Mouse (Mus musculus): ENCODE data around the gene Fh1. TPM values are rescaled to one million over a fixed set of nuclear protein-coding genes. Genes with fewer than 3 reads are reported as not detected.

Fh1 gene
- total RNA-seq, 2 experiments from 2014 or later: 241 to 256 TPM

DNA sequence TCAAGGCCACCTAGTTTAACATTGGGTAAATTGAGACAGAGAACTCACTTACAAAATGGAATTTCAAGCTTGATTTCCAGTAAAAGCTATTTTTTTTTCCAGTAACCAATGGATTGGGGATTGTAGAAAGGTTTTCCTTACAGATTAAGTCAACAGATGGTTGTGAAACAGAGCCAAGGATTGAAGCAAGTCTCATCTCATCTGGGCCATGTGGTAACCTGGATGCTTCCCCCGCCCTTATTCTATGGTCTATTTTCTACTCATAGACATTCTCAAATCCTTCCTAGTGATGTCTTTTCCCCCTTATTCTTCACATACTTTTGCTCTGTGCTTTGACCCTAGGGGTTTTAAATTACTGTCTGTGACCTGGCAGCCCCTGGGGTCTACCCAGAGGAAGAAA, 70.8 kb downstream of the Fh1 start:
- DNase-seq (ENCODE audit: low spot score): no peak

DNA sequence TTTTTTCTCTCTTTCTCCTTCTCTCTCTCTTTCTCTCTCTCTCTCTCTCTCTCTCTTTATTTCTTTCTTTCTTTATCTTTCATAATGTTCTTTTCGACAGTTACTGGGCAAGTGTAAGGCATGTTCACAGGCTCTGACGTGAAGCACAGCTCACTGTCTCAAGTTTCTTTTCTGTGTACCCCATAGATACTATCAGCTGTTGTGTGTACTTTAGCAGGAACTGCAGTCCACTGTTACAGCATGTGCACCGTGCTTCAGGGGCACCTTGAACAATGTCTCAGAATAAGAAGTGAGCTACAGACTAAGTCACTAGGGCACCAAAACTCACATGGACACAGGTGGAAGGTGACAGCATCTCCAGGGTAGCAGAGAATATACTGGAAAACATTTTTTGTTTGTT, 73.0 kb downstream of the Fh1 start:
- no peak for DNase-seq (ENCODE audit: low spot score)

GRCm38 (mm10) chr1:175550586-175550985, 74.8 kb downstream of the Fh1 start:
- no peak for DNase-seq (ENCODE audit: low spot score)

Other genes with a start within 250 kb of the Fh1 start
- under 1 TPM; 0.19 to 0.27 TPM for gene Rgs7, start 133.1 kb downstream of the Fh1 start, total RNA-seq (2021)
- gene Kmo, start 5.3 kb downstream of the Fh1 start, total RNA-seq (2021): under 1 TPM; 0.09 to 0.14 TPM
- 1 to 10 TPM; 2.8 to 3.8 TPM for gene Opn3, start 67.1 kb upstream of the Fh1 start, total RNA-seq (2021)
- 1 to 10 TPM; 2.9 to 4.9 TPM for gene Chml, start 67.3 kb upstream of the Fh1 start, total RNA-seq (2021)
- not detected for gene Wdr64, start 73.0 kb upstream of the Fh1 start, total RNA-seq (2021)

Measured in gastrocnemius, adult 18-20 months (tissue).